Mouse (Mus musculus): ENCODE data around the gene Sobp. TPM values are rescaled to one million over a fixed set of nuclear protein-coding genes. Genes with fewer than 3 reads are reported as not detected.

The Sobp gene
- polyA plus RNA-seq, 1 experiment from 2014 or later, result 2.0 TPM

GRCm38 (mm10) chr10:43173141-43173827, 1.0 kb downstream of the Sobp start:
- peak; percentile 78 for DNase-seq (ENCODE audit: low spot score)
- Histone ChIP-seq H3K9me3 (replicated peaks) (no peaks in the 10 kb centered on the region), H3K4me1 (peaks cover 54% of the 10 kb centered on the region), H3K36me3 (no peaks in the 10 kb centered on the region), H3K27ac (replicated peaks) (peak overlapping the region; percentile 91), H3K27me3 (ENCODE audit: low read depth, poor library complexity, severe bottlenecking) (peaks cover 76% of the 10 kb centered on the region), H3K4me3 (peak overlapping the region; percentile 74)
- WGBS, result under 1% methylated on average over 53 of the region's 53 CpGs

DNA sequence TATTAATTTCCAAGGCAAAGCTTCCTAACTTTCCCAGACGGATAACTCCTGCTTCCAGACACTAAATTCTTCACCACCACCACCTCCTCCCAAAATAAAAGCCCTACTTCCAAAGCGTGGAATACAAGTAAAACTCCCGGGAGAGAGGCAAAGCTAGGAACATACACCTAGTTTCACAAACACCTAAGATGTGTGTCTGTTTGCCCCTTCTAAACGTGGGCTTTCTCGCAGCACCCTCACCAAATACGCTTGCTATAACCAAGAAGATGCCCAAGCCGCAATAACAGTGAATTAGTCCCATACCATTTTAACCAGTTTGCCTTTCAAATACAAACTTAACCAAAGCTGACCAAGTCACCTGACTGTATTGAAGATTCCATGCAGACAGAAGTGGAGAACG, 1.8 kb downstream of the Sobp start:
- H3K9me3 ChIP-seq (replicated peaks), result no peaks in the 10 kb centered on the region
- peak overlapping the region; percentile 91; the same call in 1 of the 2 replicates for H3K27ac ChIP-seq (replicated peaks)
- H3K4me3 ChIP-seq, result peak overlapping the region; percentile 74
- H3K4me1 ChIP-seq, result peaks cover 54% of the 10 kb centered on the region
- peaks cover 69% of the 10 kb centered on the region for H3K27me3 ChIP-seq (ENCODE audit: low read depth, poor library complexity, severe bottlenecking)
- WGBS, result 3% methylated on average over 8 of the region's 8 CpGs
- no peak for DNase-seq (ENCODE audit: low spot score)
- H3K36me3 ChIP-seq, result no peaks in the 10 kb centered on the region

GRCm38 (mm10) chr10:43172066-43172465, 2.3 kb downstream of the Sobp start:
- H3K36me3 ChIP-seq, result no peaks in the 10 kb centered on the region
- DNase-seq (ENCODE audit: low spot score), result no peak
- H3K4me1 ChIP-seq, result peaks cover 54% of the 10 kb centered on the region
- H3K4me3 ChIP-seq, result peak overlapping the region; percentile 74
- WGBS, result 3% methylated on average over 7 of the region's 7 CpGs
- H3K9me3 ChIP-seq (replicated peaks), result no peaks in the 10 kb centered on the region
- H3K27me3 ChIP-seq (ENCODE audit: low read depth, poor library complexity, severe bottlenecking), result peaks cover 64% of the 10 kb centered on the region
- no peak overlapping the region for H3K27ac ChIP-seq (replicated peaks)

- Histone ChIP-seq H3K4me3 (peak overlapping the region; percentile 39; the same call in 1 of the 2 replicates), H3K9me3 (replicated peaks) (no peaks in the 10 kb centered on the region), H3K27me3 (ENCODE audit: low read depth, poor library complexity, severe bottlenecking) (peaks cover 54% of the 10 kb centered on the region), H3K36me3 (peaks cover 2% of the 10 kb centered on the region; the same call in 1 of the 2 replicates), H3K27ac (replicated peaks) (no peak overlapping the region), H3K4me1 (peaks cover 54% of the 10 kb centered on the region)
- WGBS, result 2% methylated on average over 8 of the region's 8 CpGs
- peak; percentile 44 for DNase-seq (ENCODE audit: low spot score)
Measured at GRCm38 (mm10) chr10:43171106-43171505, 3.2 kb downstream of the Sobp start.

DNA sequence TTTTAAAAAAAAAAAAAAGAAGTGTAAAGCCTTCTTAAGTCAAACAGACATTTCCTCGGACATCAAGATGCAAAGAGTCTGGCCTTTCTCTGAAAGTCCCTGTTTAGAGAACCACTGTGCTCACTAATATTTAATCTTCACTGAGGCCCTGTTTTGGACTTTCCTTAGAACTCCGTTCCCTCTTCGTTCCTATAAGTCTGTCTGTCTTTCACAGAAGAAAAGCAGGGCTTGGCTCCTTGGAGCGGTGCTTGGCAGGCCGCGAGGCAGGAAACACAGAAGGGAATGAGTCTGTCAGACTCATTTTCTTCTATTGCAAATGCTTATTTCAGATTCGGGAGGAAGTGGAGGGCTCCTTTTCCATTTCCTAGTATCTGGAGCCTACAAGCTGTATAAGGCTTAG, 5.5 kb downstream of the Sobp start:
- no peaks in the 10 kb centered on the region for H3K9me3 ChIP-seq (replicated peaks)
- WGBS, result 83% methylated on average over 7 of the region's 7 CpGs
- H3K36me3 ChIP-seq, result peaks cover 2% of the 10 kb centered on the region; the same call in 1 of the 2 replicates
- no peak overlapping the region for H3K27ac ChIP-seq (replicated peaks)
- H3K4me3 ChIP-seq, result no peak overlapping the region
- H3K27me3 ChIP-seq (ENCODE audit: low read depth, poor library complexity, severe bottlenecking), result peaks cover 39% of the 10 kb centered on the region
- H3K4me1 ChIP-seq, result peaks cover 43% of the 10 kb centered on the region
- no peak for DNase-seq (ENCODE audit: low spot score)

GRCm38 (mm10) chr10:43166817-43167216, 7.5 kb downstream of the Sobp start:
- DNase-seq (ENCODE audit: low spot score), result no peak

GRCm38 (mm10) chr10:43166146-43166545, 8.2 kb downstream of the Sobp start:
- DNase-seq (ENCODE audit: low spot score), result no peak
- no peak overlapping the region for H3K4me3 ChIP-seq
- WGBS, result 86% methylated on average over 1 of the region's 1 CpGs
- no peak overlapping the region for H3K27ac ChIP-seq (replicated peaks)
- H3K9me3 ChIP-seq (replicated peaks), result peaks cover 7% of the 10 kb centered on the region
- peaks cover 22% of the 10 kb centered on the region for H3K4me1 ChIP-seq
- H3K27me3 ChIP-seq (ENCODE audit: low read depth, poor library complexity, severe bottlenecking), result peaks cover 24% of the 10 kb centered on the region
- peaks cover 6% of the 10 kb centered on the region; the same call in 1 of the 2 replicates for H3K36me3 ChIP-seq

More at GRCm38 (mm10) chr10:43166817-43167216, 7.5 kb downstream of the Sobp start:
- Histone ChIP-seq H3K9me3 (replicated peaks) (peaks cover 7% of the 10 kb centered on the region), H3K4me1 (peaks cover 28% of the 10 kb centered on the region), H3K27ac (replicated peaks) (no peak overlapping the region), H3K36me3 (peaks cover 6% of the 10 kb centered on the region; the same call in 1 of the 2 replicates), H3K4me3 (no peak overlapping the region), H3K27me3 (ENCODE audit: low read depth, poor library complexity, severe bottlenecking) (peaks cover 30% of the 10 kb centered on the region)
- WGBS, result 91% methylated on average over 3 of the region's 3 CpGs

GRCm38 (mm10) chr10:43164406-43164805, 9.9 kb downstream of the Sobp start:
- no peak overlapping the region for H3K4me3 ChIP-seq
- peaks cover 7% of the 10 kb centered on the region for H3K9me3 ChIP-seq (replicated peaks)
- peaks cover 6% of the 10 kb centered on the region; the same call in 1 of the 2 replicates for H3K36me3 ChIP-seq
- H3K27me3 ChIP-seq (ENCODE audit: low read depth, poor library complexity, severe bottlenecking), result peaks cover 8% of the 10 kb centered on the region; the same call in 1 of the 2 replicates
- H3K27ac ChIP-seq (replicated peaks), result no peak overlapping the region
- WGBS, result 95% methylated on average over 2 of the region's 2 CpGs
- no peak for DNase-seq (ENCODE audit: low spot score)
- H3K4me1 ChIP-seq, result peaks cover 11% of the 10 kb centered on the region

GRCm38 (mm10) chr10:43162318-43162717, 12.0 kb downstream of the Sobp start:
- Histone ChIP-seq H3K4me3 (no peak overlapping the region), H3K9me3 (replicated peaks) (peaks cover 7% of the 10 kb centered on the region), H3K4me1 (peaks cover 9% of the 10 kb centered on the region), H3K36me3 (peaks cover 6% of the 10 kb centered on the region; the same call in 1 of the 2 replicates), H3K27me3 (ENCODE audit: low read depth, poor library complexity, severe bottlenecking) (no peaks in the 10 kb centered on the region), H3K27ac (replicated peaks) (no peak overlapping the region)
- WGBS, result 88% methylated on average over 12 of the region's 12 CpGs
- no peak for DNase-seq (ENCODE audit: low spot score)

- no peak overlapping the region for H3K4me3 ChIP-seq
- H3K27me3 ChIP-seq (ENCODE audit: low read depth, poor library complexity, severe bottlenecking), result no peaks in the 10 kb centered on the region
- 77% methylated on average over 5 of the region's 5 CpGs for WGBS
- no peak for DNase-seq (ENCODE audit: low spot score)
- H3K36me3 ChIP-seq, result 0 out of 2 replicates have a peak, but pooled peaks cover 6% of the 10 kb centered on the region
- H3K9me3 ChIP-seq (replicated peaks), result peaks cover 7% of the 10 kb centered on the region
- H3K4me1 ChIP-seq, result peaks cover 30% of the 10 kb centered on the region
- 0 out of 2 replicates have a peak overlapping the region, but pooled peaks have one; percentile 9 for H3K27ac ChIP-seq (replicated peaks)
Measured at GRCm38 (mm10) chr10:43159333-43159732, 15.0 kb downstream of the Sobp start.

DNA sequence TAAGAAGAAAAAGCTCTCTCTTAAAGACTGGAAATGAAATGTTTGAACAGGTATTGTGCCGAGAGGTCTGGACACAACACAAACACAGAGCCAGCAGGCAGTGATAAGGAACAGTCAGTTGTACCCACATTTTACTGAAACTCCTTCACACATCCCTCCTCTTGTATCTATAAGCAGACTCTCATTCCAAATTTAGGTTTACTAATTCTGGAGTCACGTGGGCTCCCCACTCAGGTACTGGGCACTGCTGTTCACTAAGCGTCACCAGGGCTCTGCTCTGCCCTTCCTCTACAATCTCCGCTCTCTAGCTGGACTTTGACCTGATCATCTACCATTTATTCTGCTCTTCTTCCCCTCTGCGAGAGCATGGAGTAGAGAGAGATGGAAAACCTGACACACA, 15.4 kb downstream of the Sobp start:
- DNase-seq (ENCODE audit: low spot score), result no peak
- Histone ChIP-seq H3K36me3 (0 out of 2 replicates have a peak, but pooled peaks cover 6% of the 10 kb centered on the region), H3K4me1 (peaks cover 34% of the 10 kb centered on the region), H3K9me3 (replicated peaks) (peaks cover 7% of the 10 kb centered on the region), H3K27ac (replicated peaks) (0 out of 2 replicates have a peak overlapping the region, but pooled peaks have one; percentile 9), H3K27me3 (ENCODE audit: low read depth, poor library complexity, severe bottlenecking) (no peaks in the 10 kb centered on the region), H3K4me3 (no peak overlapping the region)
- WGBS, result 88% methylated on average over 5 of the region's 5 CpGs

DNA sequence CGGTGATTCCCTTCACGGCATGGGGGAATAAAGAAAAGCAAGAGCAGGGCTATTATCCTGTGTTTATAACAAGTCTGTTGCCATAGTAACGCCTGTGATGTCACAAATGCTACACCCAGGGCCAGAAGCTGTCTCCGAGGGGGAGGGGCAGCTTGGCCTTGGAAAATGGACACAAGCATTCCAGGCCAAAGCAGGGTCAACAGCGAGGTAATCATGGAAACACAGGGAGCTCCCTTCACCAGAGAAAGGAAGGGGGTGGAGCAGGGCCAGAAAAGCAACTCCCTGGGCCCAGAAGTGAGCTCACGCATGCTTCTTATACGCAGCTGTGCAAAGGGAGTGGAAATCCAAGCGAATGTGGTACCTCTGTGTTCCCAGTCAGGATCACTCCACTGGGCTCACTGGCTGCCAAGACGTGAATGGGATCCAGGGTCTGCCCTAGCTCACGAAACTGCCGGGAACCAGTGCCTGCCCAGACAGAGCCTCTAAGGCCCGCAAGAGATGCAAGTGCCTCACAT, 19.2 kb downstream of the Sobp start:
- H3K4me1 ChIP-seq, result peaks cover 38% of the 10 kb centered on the region
- WGBS, result 13% methylated on average over 12 of the region's 12 CpGs
- H3K4me3 ChIP-seq, result peak overlapping the region; percentile 37
- no peaks in the 10 kb centered on the region for H3K27me3 ChIP-seq (ENCODE audit: low read depth, poor library complexity, severe bottlenecking)
- peak overlapping the region; percentile 86 for H3K27ac ChIP-seq (replicated peaks)
- 0 out of 2 replicates have a peak, but pooled peaks cover 2% of the 10 kb centered on the region for H3K36me3 ChIP-seq
- no peaks in the 10 kb centered on the region for H3K9me3 ChIP-seq (replicated peaks)
- DNase-seq (ENCODE audit: low spot score), result peak; percentile 92

DNA sequence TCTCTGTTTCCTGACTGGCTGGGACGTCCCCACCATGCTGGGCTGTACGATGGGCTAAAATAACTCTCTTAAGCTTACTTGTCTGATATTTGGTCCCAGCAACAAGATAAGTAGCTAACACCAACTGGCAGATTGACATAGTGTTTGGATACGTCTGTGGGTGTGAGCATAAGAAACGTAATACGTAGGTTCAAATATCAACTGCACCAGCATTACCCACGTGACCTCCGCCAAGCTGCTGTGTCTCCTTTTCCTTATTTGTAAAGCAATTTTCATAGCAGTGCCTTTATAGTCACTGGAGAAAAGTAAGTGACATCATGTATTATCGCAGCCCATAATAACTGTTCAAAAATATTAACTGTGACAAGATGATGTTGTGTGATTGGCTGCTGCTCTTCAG, 21.7 kb downstream of the Sobp start:
- no peaks in the 10 kb centered on the region for H3K27me3 ChIP-seq (ENCODE audit: low read depth, poor library complexity, severe bottlenecking)
- WGBS, result 90% methylated on average over 8 of the region's 8 CpGs
- no peak overlapping the region for H3K27ac ChIP-seq (replicated peaks)
- peaks cover 32% of the 10 kb centered on the region for H3K4me1 ChIP-seq
- DNase-seq (ENCODE audit: low spot score), result no peak
- H3K4me3 ChIP-seq, result no peak overlapping the region
- 0 out of 2 replicates have a peak, but pooled peaks cover 5% of the 10 kb centered on the region for H3K36me3 ChIP-seq
- no peaks in the 10 kb centered on the region for H3K9me3 ChIP-seq (replicated peaks)
